Mouse (Mus musculus): ENCODE measurements around the gene Tanc1.
A peak's percentile ranks its signal among the peaks of the same experiment; 100 is the strongest.

The Tanc1 gene

DNA sequence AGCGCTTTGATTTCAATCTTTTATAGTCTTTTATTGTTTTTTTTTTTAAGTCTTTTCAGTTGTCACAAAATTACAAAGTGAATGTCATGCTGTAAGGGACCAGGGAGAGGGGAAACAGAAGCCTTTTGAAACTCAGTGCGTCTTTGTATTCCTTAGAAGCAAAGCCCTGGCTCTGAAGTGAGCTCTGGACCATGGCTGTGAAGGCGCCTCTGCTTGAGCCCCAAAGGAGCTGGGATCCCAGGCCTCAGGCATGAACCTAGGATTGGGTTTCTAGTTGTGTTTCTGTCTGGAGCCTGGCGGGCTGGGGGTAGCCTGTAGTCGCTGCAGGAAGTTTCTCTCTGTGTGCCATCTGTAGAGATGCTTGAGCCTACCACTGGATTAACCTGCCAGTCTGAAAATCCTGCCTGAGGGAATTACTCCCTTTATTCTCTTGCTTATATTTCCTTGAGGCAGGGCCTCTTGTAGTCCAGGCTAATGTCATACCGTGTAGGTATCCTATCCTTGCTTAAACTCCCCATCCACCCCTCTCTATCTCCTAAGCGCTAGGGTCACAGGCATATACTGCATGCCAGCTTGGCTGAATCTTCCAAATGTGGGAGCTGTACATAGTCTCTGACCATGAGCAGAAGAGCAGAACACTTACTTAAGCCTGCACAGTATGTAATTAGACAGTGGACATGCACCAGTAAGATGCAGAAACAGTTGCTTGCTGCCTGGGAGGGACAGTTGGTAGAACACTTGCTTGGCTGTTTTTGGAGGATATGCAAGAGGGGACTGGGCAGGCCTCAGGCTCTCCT is 177.1 kb downstream of the Tanc1 start:
- no peak for DNase-seq (ENCODE audit: extremely low read depth, low read depth)

DNA sequence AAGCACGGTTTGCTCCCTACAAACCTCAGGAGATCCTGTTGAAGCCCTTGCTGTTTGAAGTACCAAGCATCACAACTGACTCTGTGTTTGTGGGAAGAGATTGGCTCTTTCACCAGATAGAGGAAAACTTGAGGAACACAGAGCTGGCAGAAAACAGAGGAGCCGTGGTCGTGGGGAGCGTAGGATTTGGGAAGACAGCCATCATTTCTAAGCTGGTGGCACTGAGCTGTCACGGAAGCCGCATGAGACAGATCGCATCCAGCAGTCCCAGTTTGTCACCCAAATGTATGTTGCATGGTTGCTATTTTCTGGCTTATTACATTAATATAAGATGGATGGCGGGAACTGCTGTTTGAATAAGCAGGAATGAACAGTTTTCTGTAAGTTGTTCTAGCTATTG is 179.8 kb downstream of the Tanc1 start:
- no peak for DNase-seq (ENCODE audit: extremely low read depth, low read depth)

DNA sequence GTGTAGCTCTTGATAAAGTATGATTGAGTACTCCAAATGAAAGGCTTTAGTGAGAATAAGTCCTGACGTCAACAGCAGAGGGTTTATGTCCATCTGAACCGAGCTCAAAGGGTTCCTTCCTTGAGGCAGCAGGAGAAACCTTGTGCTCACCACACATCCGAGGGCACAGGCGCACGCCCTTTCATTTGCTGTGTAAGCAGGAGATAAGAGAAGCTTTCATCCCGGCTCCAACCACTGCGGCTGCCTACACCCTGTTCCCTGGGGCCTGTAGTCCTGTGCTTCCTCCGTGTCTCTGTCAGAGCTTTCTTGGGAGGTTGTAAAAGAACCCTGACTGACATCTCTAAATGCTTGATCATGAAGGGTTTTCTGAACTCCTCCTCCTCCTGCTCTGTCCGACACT is 181.5 kb downstream of the Tanc1 start:
- DNase-seq (ENCODE audit: extremely low read depth, low read depth): peak; percentile 38

DNA sequence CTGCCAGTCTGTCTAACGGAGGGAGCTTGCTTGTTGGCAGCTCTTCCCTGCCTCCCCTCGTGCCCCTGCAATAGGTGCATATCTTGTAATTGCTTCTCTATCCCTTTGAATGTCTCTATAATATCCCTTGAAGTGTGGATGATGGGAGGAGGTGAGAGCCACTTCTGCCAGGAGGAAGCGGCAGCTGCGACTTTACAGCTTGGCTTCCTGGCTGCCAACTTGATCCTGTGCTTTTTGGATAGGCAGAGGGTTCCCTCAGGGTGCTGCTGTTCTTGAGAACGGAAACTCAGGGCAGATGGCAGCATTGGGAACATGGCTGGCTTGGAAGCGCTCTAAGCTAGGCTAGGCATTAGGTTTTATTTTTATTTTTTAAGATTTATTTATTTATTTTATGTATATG is 183.0 kb downstream of the Tanc1 start:
- DNase-seq (ENCODE audit: extremely low read depth, low read depth): no peak

DNA sequence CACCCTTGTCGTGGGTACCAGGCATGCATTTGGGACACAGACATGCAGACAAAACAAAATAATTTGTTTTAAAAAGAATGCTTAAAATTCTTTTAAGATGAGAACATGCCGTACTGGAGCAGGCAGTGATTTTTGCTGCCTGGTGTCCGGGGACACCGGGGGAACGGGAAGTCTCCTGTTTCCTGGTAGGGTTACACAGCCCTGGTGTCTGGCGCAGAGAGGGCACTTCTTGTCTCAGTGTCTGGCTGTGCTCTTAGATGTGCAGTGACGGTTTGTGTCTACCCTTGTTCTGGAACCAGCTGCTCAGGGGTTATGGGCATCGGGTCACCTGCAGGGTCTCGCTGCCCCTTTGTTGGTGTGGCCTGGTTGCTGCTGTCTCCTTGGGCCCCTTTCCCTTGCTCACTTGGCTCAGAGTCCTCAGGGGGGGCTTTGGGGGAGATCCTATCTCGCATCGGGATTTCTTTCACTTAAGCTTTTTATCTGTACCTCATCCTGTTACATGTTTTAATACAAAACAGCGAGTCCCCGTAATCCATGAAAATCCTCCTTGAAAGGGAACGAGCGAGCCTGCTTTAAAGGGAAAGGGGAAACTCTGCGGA is 187.2 kb downstream of the Tanc1 start:
- DNase-seq (ENCODE audit: extremely low read depth, low read depth): no peak

DNA sequence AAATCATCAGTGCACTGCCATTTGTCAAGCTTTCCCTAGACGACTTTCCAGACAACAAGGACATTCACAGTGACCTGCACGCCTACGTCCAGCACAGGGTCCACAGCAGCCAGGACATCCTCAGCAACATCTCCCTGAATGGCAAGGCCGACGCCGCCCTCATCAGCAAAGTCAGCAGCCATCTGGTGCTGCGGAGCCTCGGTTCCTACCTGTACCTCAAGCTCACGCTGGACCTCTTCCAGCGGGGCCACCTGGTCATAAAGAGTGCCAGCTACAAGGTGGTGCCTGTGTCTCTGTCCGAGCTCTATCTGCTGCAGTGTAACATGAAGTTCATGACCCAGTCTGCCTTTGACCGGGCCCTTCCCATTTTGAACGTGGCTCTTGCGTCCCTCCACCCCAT is 187.7 kb downstream of the Tanc1 start:
- no peak for DNase-seq (ENCODE audit: extremely low read depth, low read depth)

DNA sequence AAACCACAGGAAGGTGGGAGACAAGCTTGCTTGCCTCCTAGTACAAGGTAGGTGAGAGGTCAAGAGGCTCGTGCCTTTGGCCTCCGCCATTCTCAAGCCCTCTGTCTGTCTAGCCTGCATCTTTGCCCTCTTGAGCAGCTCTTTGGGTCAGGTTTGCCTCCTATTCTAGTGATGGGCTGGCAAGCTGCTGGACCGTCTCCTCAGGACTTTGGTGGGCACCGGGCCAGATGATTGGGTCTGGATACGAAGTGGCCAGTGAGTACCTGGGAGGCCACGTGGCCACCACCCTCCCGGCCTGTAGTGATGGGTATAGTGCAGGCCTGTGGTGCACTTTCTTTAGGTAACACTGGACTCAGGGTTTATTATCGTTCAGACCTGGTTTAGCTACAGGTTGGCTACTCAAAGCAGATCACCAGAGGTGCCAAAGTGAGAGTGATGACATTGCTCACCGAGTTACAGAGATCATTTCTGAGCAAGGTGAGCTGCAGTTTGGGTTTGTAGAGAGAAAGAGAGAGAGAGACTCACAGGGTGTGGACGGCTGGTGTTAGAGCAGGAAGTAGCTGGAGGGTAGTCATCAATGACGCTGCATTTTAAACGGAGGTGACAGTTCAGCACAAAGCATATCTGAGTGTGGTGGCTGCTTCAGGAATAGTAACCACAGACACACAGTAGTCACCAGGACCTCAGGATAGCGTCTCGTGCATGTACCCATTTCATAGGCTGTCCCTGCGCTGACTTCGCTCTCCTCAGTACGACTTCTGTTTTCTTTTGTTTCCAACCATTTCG is 188.8 kb downstream of the Tanc1 start:
- DNase-seq (ENCODE audit: extremely low read depth, low read depth): peak; percentile 49

DNA sequence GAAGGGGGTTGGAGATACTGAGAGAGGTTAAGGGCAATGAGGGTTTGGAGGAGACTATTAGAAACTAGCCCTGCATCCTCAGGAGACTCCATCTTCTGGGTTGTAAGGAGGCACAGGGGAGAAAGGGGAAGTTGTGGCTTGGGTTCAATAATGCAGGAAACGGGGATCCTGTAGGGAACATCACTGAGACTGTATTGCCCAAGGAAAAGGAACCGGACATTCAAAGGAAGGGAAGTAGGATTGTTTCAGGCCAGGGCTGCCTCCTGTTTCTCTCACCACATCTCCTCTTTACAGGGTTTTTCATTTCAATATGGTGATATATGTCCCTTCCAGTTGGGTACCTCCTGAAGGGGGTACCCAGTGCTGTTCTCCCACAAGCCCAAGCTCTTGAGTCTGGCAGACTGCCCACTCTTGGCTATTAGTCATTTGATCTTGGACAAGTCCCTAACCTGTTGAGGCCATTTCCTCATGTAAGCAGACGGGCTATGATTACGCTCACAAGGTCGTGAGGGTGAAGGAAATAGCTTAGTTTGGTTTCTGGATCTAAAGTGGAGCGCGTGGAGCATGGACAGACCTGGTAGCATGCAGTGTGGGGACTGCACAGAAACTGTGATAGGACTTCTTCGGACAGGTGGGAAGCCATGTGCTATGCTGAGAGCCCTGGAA is 191.0 kb downstream of the Tanc1 start:
- peak; percentile 7 for DNase-seq (ENCODE audit: extremely low read depth, low read depth)

DNA sequence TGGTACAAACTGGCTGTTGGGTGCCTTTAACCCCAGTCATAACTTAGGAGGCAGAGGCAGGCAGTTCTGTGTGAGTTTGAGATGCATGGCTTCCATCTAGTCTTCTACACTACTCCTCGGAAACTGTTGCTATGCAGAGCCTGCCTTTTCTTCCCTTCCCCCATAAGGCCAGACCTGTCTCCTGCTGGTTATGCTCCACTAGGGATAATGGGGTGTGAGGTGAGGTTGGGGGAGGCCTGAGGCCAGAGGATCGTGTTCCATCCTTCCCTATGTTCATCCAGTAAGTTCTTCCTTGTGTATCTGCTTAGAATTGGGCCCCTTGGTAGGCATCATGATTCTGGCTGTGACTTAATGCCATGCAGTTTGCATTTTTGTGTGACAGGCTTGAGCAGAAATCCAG is 193.8 kb downstream of the Tanc1 start:
- DNase-seq (ENCODE audit: extremely low read depth, low read depth): no peak

DNA sequence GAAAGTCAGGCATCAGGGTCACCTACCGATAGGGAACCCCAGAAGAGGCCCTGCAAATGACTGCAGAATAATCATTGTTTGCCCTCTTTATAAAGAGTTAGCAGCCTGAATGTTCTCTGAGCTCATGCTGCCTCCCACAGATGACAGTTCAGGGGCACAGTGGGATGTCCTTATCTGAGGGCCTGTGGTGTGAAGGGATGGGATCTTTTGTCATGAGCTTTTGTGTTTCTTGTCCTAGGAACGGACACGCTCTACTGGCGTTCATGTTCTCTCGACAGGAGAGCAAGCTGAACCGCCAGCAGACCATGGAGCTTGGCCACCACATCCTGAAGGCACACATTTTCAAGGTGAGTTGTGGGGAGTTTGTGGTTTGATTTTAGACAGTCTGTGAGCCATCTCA is 194.2 kb downstream of the Tanc1 start:
- DNase-seq (ENCODE audit: extremely low read depth, low read depth): no peak

DNA sequence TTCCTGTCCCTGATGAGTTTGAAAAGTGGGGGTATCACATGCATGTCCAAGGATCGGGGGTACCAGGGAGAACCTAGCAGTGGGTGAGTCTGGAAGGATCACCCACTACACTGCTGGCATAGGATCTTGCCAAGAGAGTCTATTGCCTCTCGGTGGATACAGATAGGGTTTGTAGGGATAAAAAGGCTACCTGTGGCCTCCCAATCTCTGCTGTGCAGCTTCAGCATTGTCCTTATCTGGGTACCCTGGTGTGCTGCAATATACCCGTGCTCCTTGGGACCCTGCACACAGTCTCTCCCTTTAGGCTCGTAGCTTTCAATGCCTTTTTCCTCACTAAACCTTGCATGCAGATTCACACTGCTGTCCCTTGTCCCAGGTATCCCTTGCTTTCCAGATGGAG is 196.8 kb downstream of the Tanc1 start:
- DNase-seq (ENCODE audit: extremely low read depth, low read depth): no peak

DNA sequence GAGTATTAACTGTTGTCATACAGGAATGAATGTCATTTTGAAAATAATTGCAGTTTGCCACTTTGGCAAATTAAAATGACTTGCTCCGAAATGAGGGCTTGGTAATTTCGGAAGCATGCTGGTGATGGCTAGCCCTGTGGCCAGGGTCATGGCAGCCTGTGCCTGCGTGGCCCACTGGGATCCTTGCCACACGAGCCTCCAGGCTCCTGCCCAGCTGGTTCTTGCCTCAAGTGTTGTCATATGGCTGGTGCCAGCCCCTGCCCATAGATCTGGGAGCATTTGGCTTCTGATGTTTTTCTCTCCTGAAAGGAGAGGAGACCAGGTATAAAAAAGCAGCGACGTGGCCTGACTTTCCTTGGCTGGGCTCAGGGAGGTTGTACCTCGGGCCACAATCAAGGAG is 198.2 kb downstream of the Tanc1 start:
- DNase-seq (ENCODE audit: extremely low read depth, low read depth): no peak

DNA sequence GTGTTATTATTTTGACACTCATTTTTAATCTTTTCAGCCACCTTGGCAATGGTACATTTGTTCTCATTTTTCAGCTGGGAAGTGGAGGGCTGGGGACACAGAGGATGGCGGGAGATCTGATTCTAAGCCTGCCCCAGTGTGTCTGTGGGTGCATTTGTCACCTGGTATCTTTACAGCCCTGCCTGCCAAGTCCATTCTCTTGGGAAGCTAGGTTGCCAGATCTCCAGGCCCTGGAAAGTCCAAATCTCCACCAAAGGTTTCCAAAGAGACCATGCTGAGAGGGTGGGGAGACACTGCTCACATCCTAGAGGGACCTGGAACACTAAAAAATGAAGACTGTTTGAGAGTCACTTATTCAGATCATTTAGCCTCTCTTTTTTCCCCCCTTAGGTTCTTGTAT is 199.4 kb downstream of the Tanc1 start:
- DNase-seq (ENCODE audit: extremely low read depth, low read depth): no peak

DNA sequence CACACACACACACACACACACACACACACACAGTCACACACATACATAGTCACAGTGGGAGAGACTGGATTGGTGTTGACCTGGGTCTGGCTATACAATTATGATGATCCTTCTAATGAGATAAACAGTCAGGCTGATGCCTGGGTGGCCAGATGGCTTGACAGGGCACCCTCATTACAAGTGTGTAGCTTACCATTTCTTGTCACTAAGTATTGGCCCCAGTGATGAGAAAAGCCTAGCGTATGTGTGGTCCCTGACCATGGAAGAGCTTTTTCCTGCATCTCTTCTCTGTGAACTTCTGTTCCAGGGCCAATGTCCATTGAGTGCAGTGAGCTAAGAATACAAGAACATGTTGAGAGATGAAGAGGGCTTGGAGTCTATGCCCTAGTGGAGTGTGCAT is 200.8 kb downstream of the Tanc1 start:
- DNase-seq (ENCODE audit: extremely low read depth, low read depth): no peak

DNA sequence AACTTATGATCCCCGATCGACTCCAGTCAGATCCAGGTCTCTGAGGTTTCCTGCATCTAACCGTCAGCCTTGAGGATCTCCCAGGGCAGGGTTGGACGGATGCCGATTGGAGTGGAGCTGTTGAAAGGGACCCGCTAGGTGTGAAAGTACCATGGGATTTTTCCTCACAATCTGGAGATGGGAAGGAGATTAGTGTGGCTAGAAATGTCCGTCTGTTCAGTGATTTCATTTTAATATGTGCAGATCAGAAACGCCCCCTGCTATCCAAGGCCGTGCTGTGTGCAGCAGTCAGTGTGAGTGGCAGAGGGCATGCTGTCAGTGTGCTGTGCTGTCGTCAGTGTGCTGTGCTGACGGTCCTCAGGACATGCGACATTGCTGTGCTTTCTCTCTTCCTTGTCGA is 201.6 kb downstream of the Tanc1 start:
- no peak for DNase-seq (ENCODE audit: extremely low read depth, low read depth)

DNA sequence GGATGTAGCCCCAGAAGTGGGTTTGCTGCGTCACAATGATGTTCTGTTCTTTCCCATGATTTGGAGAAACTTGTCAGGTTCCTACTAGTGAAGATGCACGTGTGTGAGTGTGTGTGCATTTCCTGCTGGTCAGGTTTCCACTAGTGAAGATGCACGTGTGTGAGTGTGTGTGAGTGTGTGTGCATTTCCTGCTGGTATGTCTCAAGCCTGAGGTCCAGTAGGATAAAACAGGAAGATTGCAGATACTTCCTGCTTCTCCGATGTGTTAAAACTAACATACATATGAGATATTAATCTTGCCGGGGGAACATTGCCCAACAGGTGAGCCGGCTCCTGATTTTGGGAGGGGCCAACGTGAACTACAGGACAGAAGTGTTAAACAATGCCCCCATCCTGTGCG is 203.2 kb downstream of the Tanc1 start:
- DNase-seq (ENCODE audit: extremely low read depth, low read depth): no peak

DNA sequence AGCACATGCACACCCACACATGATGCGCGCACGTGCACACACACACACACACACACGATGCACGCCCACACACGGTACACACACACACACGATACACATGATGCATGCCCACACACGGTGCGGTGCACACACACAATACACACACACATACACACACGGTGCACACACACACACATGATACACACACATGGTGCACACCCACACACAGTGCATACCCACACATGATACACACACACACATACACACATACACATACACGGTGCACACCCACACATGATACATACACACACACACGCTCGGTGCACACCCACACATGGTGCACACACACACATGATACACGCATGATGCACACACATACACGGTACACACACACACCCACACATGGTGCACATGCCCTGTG is 206.8 kb downstream of the Tanc1 start:
- DNase-seq (ENCODE audit: extremely low read depth, low read depth): no peak

DNA sequence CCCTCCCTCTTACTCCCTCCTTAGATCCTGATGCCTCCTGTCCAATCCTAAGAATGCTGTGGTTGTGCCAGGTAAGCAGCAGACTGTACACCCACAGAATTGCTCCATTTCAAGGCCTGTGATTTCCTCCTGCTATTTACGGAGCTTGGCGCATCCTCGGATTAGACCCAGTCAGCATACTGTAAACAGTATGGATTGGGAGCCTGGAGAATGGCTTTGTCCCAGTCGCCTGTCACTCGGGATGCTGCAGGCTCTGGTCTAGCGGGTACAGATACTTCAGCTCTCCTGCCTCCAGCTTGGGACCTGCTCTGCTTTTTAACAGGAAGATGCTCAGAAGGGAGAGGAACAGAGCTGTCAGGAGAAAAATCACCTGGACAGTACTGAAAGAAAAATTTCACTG is 207.6 kb downstream of the Tanc1 start:
- DNase-seq (ENCODE audit: extremely low read depth, low read depth): no peak

DNA sequence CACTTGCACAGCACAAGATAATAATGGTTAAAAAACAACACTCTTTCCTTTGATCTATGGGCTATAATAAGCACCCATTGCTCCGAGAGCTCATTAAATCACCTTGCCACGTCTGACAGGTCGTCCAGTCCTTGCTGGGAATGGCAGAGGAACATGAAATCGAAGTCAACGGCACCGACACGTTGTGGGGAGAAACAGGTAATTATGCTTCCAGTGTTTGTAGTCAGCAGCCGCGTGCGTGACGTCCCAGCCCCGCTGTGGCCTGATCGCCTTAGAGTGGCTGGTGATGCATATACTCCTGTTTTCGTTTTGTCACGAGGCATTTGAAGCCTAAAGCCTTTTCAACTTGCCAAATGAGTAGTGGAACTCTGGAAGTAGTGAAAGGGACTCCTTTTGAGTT is 208.2 kb downstream of the Tanc1 start:
- no peak for DNase-seq (ENCODE audit: extremely low read depth, low read depth)

DNA sequence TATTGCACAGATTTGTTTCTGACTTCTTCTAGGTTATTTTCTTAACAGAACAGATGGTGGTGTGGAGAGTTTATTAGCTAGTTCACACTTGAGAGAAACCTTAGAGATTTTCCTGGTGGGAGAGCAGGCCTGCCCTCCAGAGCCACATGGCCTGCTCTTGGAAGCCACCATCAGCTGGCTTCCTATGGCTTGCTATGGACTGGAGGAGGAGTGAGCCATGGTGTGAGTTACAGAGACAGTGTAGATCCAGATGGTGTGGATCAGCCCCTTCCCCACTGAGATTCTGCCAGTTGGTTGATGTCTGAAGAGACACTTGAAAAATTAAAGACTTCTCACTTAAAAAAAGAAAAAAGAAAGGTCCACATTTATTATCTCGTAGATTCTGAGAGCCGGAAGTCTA is 209.2 kb downstream of the Tanc1 start:
- no peak for DNase-seq (ENCODE audit: extremely low read depth, low read depth)

DNA sequence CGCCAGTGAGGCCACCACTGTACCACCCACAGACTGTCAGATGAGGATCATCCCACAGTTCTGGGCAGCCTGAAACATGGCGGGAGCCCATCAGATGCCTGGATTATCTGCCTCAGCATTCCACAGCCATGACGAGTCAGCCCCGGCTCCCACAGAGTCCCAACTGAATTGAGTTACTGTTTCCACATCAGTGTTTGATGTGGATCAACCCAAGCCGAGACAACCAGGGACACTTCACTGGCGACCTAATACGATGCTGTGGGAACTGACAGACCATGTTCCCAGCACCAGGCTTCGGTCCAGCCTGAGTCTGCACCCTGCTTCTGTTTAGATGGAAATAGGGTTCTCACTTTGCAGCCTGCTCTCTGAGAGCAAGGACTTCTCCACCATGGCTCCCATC is 212.4 kb downstream of the Tanc1 start:
- DNase-seq (ENCODE audit: extremely low read depth, low read depth): no peak

DNA sequence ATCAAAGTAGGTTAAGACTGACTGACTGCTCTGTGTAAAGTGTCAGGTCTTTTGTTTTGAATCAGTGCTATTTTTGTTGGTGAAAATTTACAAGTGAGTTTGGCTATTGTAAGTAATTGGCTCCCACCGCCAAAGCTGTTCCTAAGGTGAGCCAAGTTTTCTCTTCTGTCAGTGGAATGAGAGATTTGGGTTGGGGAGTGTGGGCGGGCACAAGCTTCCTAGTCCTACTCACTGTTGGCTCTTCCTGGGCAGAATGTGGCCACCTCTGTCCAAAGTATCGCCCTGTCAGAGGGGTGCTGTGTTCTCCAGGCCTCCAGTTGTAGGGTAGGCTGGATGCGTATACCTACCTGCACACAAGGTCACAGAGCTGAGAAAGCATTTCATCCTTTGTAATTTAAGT is 213.5 kb downstream of the Tanc1 start:
- no peak for DNase-seq (ENCODE audit: extremely low read depth, low read depth)
